Mouse (Mus musculus) kidney, adult 2 months (tissue): ENCODE results near the gene Ggact. TPM values are rescaled to one million over a fixed set of nuclear protein-coding genes. Genes with fewer than 3 reads are reported as not detected.
A peak's percentile ranks its signal among the peaks of the same experiment; 100 is the strongest.

Experiments used
- DNase-seq: peaks from one replicate; pipeline ENCODE4 v3.0.0; 2021
- H3K27ac ChIP-seq: fragments of 200-500 bp; 2 replicates; pipeline ENCODE4 v1.5.1; 2012; ENCODE audit warnings: low read depth, low read length, control low read depth, inconsistent platforms; ENCODE audit not compliant: insufficient read depth
- H3K27me3 ChIP-seq: fragments of 200-500 bp; replicated peaks from 2 replicates; pipeline ENCODE4 v1.6.1; 2012; ENCODE audit warnings: mild to moderate bottlenecking, moderate library complexity, low read length, inconsistent platforms; ENCODE audit not compliant: control insufficient read depth, insufficient read depth
- H3K36me3 ChIP-seq: fragments of 200-500 bp; 2 replicates; pipeline ENCODE4 v1.6.1; 2012; ENCODE audit warnings: mild to moderate bottlenecking, moderate library complexity, low read length, inconsistent platforms; ENCODE audit not compliant: control insufficient read depth, insufficient read depth
- H3K4me1 ChIP-seq: fragments of 200-500 bp; 2 replicates; pipeline ENCODE4 v1.6.1; 2011; ENCODE audit warnings: low read length; ENCODE audit not compliant: control insufficient read depth, insufficient read depth
- H3K4me3 ChIP-seq: fragments of 200-500 bp; 2 replicates; pipeline ENCODE4 v1.5.1; 2011; ENCODE audit warnings: mild to moderate bottlenecking, low read depth, low read length, control low read depth; ENCODE audit not compliant: insufficient read depth
- CTCF ChIP-seq: fragments of 200-500 bp; conservative IDR thresholded peaks from 2 replicates; pipeline ENCODE4 v1.5.1; 2011; ENCODE audit warnings: low read depth, mild to moderate bottlenecking, control low read depth, low read length, moderate library complexity, mixed read lengths; ENCODE audit not compliant: insufficient read depth, insufficient read length
- POLR2A ChIP-seq: fragments of 200-500 bp; IDR thresholded peaks from one replicate; pipeline ENCODE4 v1.6.1; 2011; ENCODE audit warnings: low read depth, low read length, control low read depth
- WGBS: fragments of 180-500 bp; shearing (Covaris S2); methylation state at CpG from one replicate; pipeline ENCODE4 v1.1.7; 2018; 5-methylcytosine and 5-hydroxymethylcytosine counted together
- polyA plus RNA-seq: library from polyadenylated mRNA; depleted of rRNA; stranded (reverse); fragments of >200 nt; gene quantifications from 2 replicates; pipeline ENCODE4 v1.2.3, GENCODE M21; 2012

The Ggact gene
- polyA plus RNA-seq, 1 experiment: 255 TPM

- Histone ChIP-seq H3K36me3 (0 out of 2 replicates have a peak, but pooled peaks cover 1% of the 10 kb centered on the region), H3K27me3 (no peaks in the 10 kb centered on the region), H3K27ac (no peak overlapping the region), H3K4me1 (no peaks in the 10 kb centered on the region), H3K4me3 (no peak overlapping the region)
- DNase-seq: peak; percentile 29
- WGBS: 61% methylated on average over 4 of the region's 4 CpGs
- TF ChIP-seq CTCF (no peak), POLR2A (no peak)
Measured at GRCm38 (mm10) chr14:122942757-122943474, 29.4 kb upstream of the Ggact start.

GRCm38 (mm10) chr14:122936460-122936859 lies 22.9 kb upstream of the Ggact start:
- H3K4me3 ChIP-seq: no peak overlapping the region
- no peaks in the 10 kb centered on the region for H3K4me1 ChIP-seq
- 84% methylated on average over 1 of the region's 1 CpGs for WGBS
- no peaks in the 10 kb centered on the region for H3K27me3 ChIP-seq
- no peak overlapping the region for H3K27ac ChIP-seq
- no peak for DNase-seq
- H3K36me3 ChIP-seq: no peaks in the 10 kb centered on the region
- TF ChIP-seq CTCF (no peak), POLR2A (no peak)

- Histone ChIP-seq H3K27me3 (no peaks in the 10 kb centered on the region), H3K4me1 (no peaks in the 10 kb centered on the region), H3K4me3 (no peak overlapping the region), H3K36me3 (no peaks in the 10 kb centered on the region; the same call in 1 of the 2 replicates), H3K27ac (no peak overlapping the region)
- DNase-seq: no peak
- 70% methylated on average over 5 of the region's 5 CpGs for WGBS
- TF ChIP-seq POLR2A (no peak), CTCF (no peak)
Measured at GRCm38 (mm10) chr14:122920011-122920410, 6.5 kb upstream of the Ggact start.

GRCm38 (mm10) chr14:122917676-122918075 lies 4.1 kb upstream of the Ggact start:
- 88% methylated on average over 1 of the region's 1 CpGs for WGBS

GRCm38 (mm10) chr14:122912812-122913498 lies 602 bp downstream of the Ggact start:
- H3K27me3 ChIP-seq: no peaks in the 10 kb centered on the region
- peak overlapping the region; percentile 61 for H3K4me3 ChIP-seq
- TF ChIP-seq CTCF (no peak), POLR2A (no peak)
- peak overlapping the region; percentile 84 for H3K27ac ChIP-seq
- peaks cover 17% of the 10 kb centered on the region; the same call in 1 of the 2 replicates for H3K4me1 ChIP-seq
- peak; percentile 88 for DNase-seq
- H3K36me3 ChIP-seq: no peaks in the 10 kb centered on the region
- WGBS: under 1% methylated on average over 57 of the region's 58 CpGs

More at GRCm38 (mm10) chr14:122917676-122918075, 4.1 kb upstream of the Ggact start:
- no peak for DNase-seq
- TF ChIP-seq CTCF (no peak), POLR2A (no peak)
- no peaks in the 10 kb centered on the region for H3K4me1 ChIP-seq
- no peaks in the 10 kb centered on the region for H3K27me3 ChIP-seq
- H3K4me3 ChIP-seq: no peak overlapping the region
- H3K27ac ChIP-seq: no peak overlapping the region
- no peaks in the 10 kb centered on the region for H3K36me3 ChIP-seq

GRCm38 (mm10) chr14:122912137-122912536 lies 1.4 kb downstream of the Ggact start:
- H3K27me3 ChIP-seq: no peaks in the 10 kb centered on the region
- TF ChIP-seq CTCF: no peak
- TF ChIP-seq POLR2A: no peak
- H3K4me3 ChIP-seq: peak overlapping the region; percentile 61
- DNase-seq: peak; percentile 46
- WGBS: 50% methylated on average over 1 of the region's 1 CpGs
- H3K36me3 ChIP-seq: no peaks in the 10 kb centered on the region
- peak overlapping the region; percentile 84 for H3K27ac ChIP-seq
- H3K4me1 ChIP-seq: peaks cover 18% of the 10 kb centered on the region; the same call in 1 of the 2 replicates

GRCm38 (mm10) chr14:122911265-122911664 lies 2.3 kb downstream of the Ggact start:
- no peak for DNase-seq
- peaks cover 18% of the 10 kb centered on the region; the same call in 1 of the 2 replicates for H3K4me1 ChIP-seq
- H3K27me3 ChIP-seq: no peaks in the 10 kb centered on the region
- no peak overlapping the region for H3K4me3 ChIP-seq
- no peak overlapping the region for H3K27ac ChIP-seq
- no peak for TF ChIP-seq POLR2A
- no peak for TF ChIP-seq CTCF
- no peaks in the 10 kb centered on the region for H3K36me3 ChIP-seq
